Mouse (Mus musculus) heart, embryonic 13.5 days (tissue): ENCODE measurements around the gene Mylk. TPM values are rescaled to one million over a fixed set of nuclear protein-coding genes. Genes with fewer than 3 reads are reported as not detected.

Experiments used
- ATAC-seq: fragments of 200-750 bp; cut with Nextera tagmentation; 2 replicates; pipeline ENCODE4 v1.8.0; 2017; ENCODE audit warnings: moderate TSS enrichment; ENCODE audit not compliant: insufficient number of reproducible peaks, low FRiP score, low TSS enrichment; ENCODE audit errors: extremely low read depth
- H3K27ac ChIP-seq: fragments of 300-500 bp; sonication (generic); replicated peaks from 2 replicates; pipeline ENCODE4 v1.5.1; 2015; ENCODE audit warnings: moderate library complexity, mild to moderate bottlenecking, inconsistent platforms
- H3K27me3 ChIP-seq: fragments of 300-500 bp; sonication (generic); replicated peaks from 2 replicates; pipeline ENCODE4 v1.6.1; 2015; ENCODE audit warnings: mild to moderate bottlenecking, inconsistent platforms
- H3K36me3 ChIP-seq: fragments of 300-500 bp; sonication (generic); 2 replicates; pipeline ENCODE4 v1.6.1; 2015; ENCODE audit warnings: mild to moderate bottlenecking, inconsistent platforms
- H3K4me1 ChIP-seq: fragments of 300-500 bp; sonication (generic); 2 replicates; pipeline ENCODE4 v1.6.1; 2015; ENCODE audit warnings: inconsistent platforms
- H3K4me2 ChIP-seq: fragments of 300-500 bp; sonication (generic); 2 replicates; pipeline ENCODE4 v1.6.1; 2015; ENCODE audit warnings: inconsistent platforms, mild to moderate bottlenecking, moderate library complexity
- H3K4me3 ChIP-seq: fragments of 300-500 bp; sonication (generic); 2 replicates; pipeline ENCODE4 v1.5.1; 2015; ENCODE audit warnings: moderate library complexity, mild to moderate bottlenecking, inconsistent platforms
- H3K9ac ChIP-seq: fragments of 300-500 bp; sonication (generic); 2 replicates; pipeline ENCODE4 v1.6.1; 2015; ENCODE audit warnings: inconsistent platforms, mild to moderate bottlenecking, moderate library complexity
- H3K9me3 ChIP-seq: fragments of 300-500 bp; sonication (generic); 2 replicates; pipeline ENCODE4 v1.6.1; 2016; ENCODE audit warnings: inconsistent platforms
- WGBS: fragments of 180-500 bp; shearing (Covaris S2); methylation state at CpG from one replicate; pipeline ENCODE4 v1.1.7; 2015; ENCODE audit warnings: mixed read lengths; 5-methylcytosine and 5-hydroxymethylcytosine counted together
- polyA plus RNA-seq: library from polyadenylated mRNA; unstranded; fragments of >200 nt; fragmentation: Nextera tagmentation; extraction: Ambion mirVana; gene quantifications from 2 replicates; pipeline ENCODE4 v1.2.1, GENCODE M21; 2015

The Mylk gene
- polyA plus RNA-seq, 1 experiment from 2014 or later: 9.1 TPM

DNA sequence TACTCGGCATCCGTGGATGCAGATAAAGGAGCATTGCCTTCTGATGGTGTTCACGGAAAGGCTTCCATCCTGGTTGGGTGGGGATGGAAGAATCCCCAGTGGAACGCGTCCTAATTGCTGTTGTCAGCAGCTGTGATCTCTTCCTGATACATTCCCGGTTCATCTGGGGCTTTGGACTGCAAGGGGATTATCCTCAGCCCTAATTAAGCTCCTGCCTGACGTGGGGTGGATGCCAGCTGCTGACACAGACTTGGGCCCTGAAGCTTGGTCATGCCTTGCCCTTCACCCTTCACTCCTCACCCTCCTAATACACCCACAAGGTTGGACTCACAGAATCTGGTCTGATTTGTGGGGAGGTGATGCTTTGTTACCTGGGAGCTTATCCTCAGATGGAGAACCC lies 109.1 kb downstream of the Mylk start:
- H3K27me3 ChIP-seq: no peaks in the 10 kb centered on the region
- H3K9ac ChIP-seq: no peak overlapping the region
- WGBS: 57% methylated on average over 7 of the region's 7 CpGs
- no peaks in the 10 kb centered on the region for H3K36me3 ChIP-seq
- H3K4me2 ChIP-seq: no peak overlapping the region
- no peaks in the 10 kb centered on the region for H3K4me1 ChIP-seq
- no peak for ATAC-seq
- no peaks in the 10 kb centered on the region for H3K9me3 ChIP-seq
- H3K4me3 ChIP-seq: no peak overlapping the region
- no peak overlapping the region for H3K27ac ChIP-seq

DNA sequence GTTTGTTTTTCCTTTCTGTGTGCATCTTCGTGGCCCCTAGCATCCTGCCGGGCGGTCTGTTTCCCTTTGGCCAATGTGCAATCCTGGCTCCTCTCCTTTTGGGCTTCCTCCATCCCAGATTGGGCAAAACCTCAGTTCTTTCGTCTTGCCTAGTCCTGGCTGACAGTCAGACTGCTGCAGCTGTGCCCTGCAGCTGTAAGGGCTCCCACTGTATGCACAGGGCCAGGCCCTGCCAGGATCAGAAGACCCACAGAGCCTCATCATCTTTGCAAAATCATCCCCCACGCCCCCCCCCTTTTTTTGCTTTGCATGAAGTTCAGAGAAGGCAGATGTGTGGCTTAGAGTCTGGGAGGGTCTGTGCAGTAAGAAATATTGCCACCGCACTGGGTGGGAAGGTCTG lies 110.1 kb downstream of the Mylk start:
- Histone ChIP-seq H3K9ac (no peak overlapping the region), H3K27ac (no peak overlapping the region), H3K4me1 (no peaks in the 10 kb centered on the region), H3K9me3 (no peaks in the 10 kb centered on the region), H3K27me3 (no peaks in the 10 kb centered on the region), H3K4me2 (no peak overlapping the region), H3K4me3 (no peak overlapping the region), H3K36me3 (no peaks in the 10 kb centered on the region)
- no peak for ATAC-seq
- WGBS: 68% methylated on average over 6 of the region's 6 CpGs

DNA sequence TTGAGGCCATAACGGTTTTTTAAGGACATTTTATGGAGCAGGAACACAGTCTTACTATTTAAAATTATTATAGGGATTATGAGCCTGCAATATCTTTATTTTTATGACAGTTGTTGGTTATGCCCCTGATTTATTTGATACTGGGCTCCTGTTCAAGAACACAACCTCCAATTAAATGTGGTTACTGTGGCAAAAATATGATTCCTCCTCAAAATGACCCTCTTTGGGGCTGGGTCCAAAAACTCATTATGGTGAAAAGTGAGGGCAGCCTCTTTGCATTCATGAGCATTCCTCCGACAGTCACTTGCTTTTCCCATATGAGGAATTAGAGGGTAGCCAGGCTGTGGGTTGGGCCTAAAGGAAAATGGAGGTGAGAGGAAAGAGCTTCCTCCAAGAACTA lies 110.7 kb downstream of the Mylk start:
- 76% methylated on average over 2 of the region's 2 CpGs for WGBS
- Histone ChIP-seq H3K36me3 (no peaks in the 10 kb centered on the region), H3K27me3 (no peaks in the 10 kb centered on the region), H3K9me3 (no peaks in the 10 kb centered on the region), H3K9ac (no peak overlapping the region), H3K4me3 (no peak overlapping the region), H3K27ac (no peak overlapping the region), H3K4me1 (no peaks in the 10 kb centered on the region), H3K4me2 (no peak overlapping the region)
- no peak for ATAC-seq

DNA sequence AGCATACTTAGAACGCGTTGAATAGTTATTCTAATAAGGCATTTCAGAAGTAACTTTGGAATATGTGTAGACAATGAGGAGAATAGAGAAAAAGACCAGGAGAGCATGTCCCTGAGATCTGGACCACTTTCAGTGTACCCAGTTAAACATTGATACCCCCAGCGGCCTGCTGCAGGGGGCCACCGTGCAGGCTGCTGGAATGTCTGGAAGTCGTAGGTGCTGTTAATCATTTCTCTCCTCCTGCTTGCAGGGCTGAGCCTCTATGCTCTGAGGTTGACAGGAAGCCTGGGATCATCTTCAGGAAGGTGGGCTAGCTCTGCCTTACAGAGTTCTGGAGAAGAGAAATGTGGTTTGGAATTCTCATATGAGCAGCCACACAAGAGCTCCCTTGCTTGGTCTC lies 112.6 kb downstream of the Mylk start:
- Histone ChIP-seq H3K4me1 (peaks cover 12% of the 10 kb centered on the region), H3K36me3 (no peaks in the 10 kb centered on the region), H3K4me2 (no peak overlapping the region), H3K9ac (no peak overlapping the region), H3K27ac (no peak overlapping the region), H3K27me3 (no peaks in the 10 kb centered on the region), H3K9me3 (no peaks in the 10 kb centered on the region), H3K4me3 (no peak overlapping the region)
- WGBS: 59% methylated on average over 5 of the region's 5 CpGs
- ATAC-seq: no peak

DNA sequence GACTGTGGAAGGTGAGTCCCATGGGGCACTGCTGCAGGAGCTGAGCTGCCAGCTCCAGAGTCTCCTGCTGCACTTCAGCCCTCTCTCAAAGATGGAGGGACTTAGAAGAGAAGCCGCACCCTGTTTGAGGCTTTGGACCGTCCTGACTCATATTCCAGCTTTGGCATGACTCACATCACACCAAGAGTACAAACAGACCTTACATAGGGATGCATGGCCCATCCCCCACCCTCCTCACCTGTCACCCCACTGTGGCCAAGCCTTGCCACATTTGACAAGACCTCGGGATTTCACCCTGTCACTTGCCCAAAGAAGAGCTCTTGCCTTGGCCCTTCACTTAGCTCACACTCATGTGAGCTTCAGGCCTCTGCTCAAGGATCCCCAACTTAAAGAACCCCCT lies 115.8 kb downstream of the Mylk start:
- 71% methylated on average over 3 of the region's 3 CpGs for WGBS
- no peak for ATAC-seq
- Histone ChIP-seq H3K27ac (no peak overlapping the region), H3K9me3 (no peaks in the 10 kb centered on the region), H3K4me2 (no peak overlapping the region), H3K9ac (no peak overlapping the region), H3K27me3 (no peaks in the 10 kb centered on the region), H3K4me3 (no peak overlapping the region), H3K36me3 (no peaks in the 10 kb centered on the region), H3K4me1 (peaks cover 16% of the 10 kb centered on the region)

DNA sequence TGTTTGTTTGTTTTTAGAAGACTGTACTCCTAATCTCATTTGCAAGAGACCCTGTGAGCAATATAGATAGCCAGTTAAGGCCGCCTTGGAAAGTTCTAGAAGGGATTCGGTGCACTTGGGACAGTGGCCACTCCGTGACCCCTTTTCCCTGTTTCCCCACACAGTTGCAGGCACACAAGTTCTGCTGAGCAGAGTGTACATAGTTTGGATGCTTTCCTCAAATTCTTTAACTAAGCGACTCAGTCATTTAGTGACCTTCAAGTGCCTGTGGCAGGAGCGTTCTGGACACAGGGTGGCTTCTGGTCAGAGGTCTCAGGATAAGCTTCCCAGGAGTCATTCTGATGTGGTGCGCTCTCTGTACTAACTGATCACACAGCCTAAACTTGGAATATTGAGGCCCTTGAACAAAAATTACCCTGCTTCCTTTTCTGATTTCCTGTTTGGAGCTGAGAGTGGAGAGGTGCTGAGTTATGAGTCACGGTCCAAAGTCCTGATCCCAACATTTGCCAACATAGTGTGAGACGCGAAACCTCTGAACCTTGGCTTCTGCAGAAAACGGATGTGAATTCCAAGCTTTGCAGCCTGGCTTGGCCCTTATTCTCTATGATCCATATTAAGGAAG lies 116.8 kb downstream of the Mylk start:
- 35% methylated on average over 10 of the region's 10 CpGs for WGBS
- no peaks in the 10 kb centered on the region for H3K9me3 ChIP-seq
- H3K4me3 ChIP-seq: no peak overlapping the region
- H3K36me3 ChIP-seq: no peaks in the 10 kb centered on the region
- H3K27me3 ChIP-seq: no peaks in the 10 kb centered on the region
- H3K9ac ChIP-seq: no peak overlapping the region
- ATAC-seq: no peak
- peak overlapping the region; percentile 39 for H3K27ac ChIP-seq
- H3K4me2 ChIP-seq: no peak overlapping the region
- H3K4me1 ChIP-seq: peaks cover 16% of the 10 kb centered on the region

DNA sequence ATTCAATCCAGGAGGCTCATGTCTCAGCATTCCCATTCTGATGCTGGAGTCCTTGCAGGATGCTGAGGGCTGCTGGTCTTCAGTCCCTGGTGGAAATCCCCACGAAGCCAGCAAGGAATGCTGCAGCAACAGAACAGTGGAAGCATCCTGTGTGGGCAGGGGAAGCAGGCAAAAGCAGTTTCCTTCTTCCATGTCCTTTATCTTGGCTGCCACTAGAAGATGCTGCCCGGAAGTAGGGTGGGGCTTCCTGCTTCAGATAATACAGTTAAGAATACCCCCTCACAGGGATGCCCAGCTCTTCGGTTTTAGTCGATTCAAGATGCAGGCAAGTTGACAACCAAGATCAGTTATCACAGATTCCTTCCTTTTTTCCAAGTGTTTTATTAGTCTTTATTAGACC lies 120.4 kb downstream of the Mylk start:
- ATAC-seq: no peak
- Histone ChIP-seq H3K27ac (no peak overlapping the region), H3K36me3 (no peaks in the 10 kb centered on the region), H3K27me3 (no peaks in the 10 kb centered on the region), H3K9ac (no peak overlapping the region), H3K4me3 (no peak overlapping the region), H3K9me3 (no peaks in the 10 kb centered on the region), H3K4me1 (peaks cover 16% of the 10 kb centered on the region), H3K4me2 (no peak overlapping the region)
- WGBS: 58% methylated on average over 4 of the region's 4 CpGs

DNA sequence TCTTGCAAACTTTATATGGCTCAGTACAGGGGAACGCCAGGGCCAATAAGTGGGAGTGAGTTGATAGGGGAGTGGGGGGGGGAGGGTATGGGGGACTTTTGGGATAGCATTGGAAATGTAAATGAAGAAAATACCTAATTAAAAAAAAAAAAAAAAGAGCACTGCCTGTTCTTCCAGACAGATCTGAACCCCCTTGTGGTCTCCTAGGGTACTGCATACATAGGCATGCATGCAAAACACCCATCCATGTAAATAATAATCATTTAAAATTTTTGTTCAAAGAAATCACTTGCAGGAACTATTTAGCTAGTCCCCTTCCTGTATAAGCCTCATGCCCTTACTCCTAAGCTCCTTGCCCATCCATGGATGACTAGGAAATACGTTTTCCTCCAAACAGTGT lies 122.2 kb downstream of the Mylk start:
- H3K4me3 ChIP-seq: no peak overlapping the region
- no peaks in the 10 kb centered on the region for H3K36me3 ChIP-seq
- H3K9me3 ChIP-seq: no peaks in the 10 kb centered on the region
- no peak for ATAC-seq
- WGBS: 92% methylated on average over 2 of the region's 2 CpGs
- H3K27me3 ChIP-seq: no peaks in the 10 kb centered on the region
- H3K4me2 ChIP-seq: no peak overlapping the region
- no peak overlapping the region for H3K27ac ChIP-seq
- H3K9ac ChIP-seq: no peak overlapping the region
- H3K4me1 ChIP-seq: peaks cover 7% of the 10 kb centered on the region

DNA sequence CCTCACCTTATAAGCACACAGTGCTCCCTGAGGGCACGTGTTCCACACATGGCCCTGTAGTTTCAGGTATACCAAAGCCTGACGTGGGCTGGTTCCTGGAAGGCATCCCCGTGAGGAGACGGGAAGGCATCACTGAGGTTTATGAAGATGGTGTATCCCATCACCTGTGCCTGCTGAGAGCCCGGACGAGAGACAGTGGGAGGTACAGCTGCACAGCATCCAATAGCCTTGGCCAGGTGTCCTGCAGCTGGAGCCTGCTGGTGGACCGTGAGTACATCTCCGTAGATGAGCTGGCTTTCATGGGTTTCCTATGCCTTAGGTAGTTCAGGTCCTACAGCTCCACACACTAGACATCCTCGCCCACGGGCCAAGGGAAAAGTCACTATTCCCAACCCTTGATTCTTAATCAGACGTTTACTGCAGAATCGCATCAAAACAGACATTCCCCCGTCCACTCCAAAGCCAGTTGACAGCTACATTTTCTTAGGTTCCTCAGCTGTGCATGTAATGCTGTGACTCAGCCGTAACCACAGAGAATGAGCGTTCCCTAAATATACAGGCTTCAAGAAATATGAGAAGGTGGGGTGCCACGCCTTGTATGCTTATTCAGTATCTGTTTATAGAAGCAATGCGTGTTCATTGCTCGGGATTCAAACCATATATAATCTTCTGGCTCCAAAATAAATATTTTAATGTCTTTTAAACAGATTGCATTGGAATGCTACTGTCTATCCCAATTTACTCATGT lies 135.2 kb downstream of the Mylk start:
- no peak overlapping the region for H3K4me3 ChIP-seq
- no peak overlapping the region for H3K27ac ChIP-seq
- 80% methylated on average over 18 of the region's 18 CpGs for WGBS
- no peak overlapping the region for H3K4me2 ChIP-seq
- no peak overlapping the region for H3K9ac ChIP-seq
- no peaks in the 10 kb centered on the region for H3K27me3 ChIP-seq
- no peaks in the 10 kb centered on the region for H3K9me3 ChIP-seq
- no peak for ATAC-seq
- no peaks in the 10 kb centered on the region for H3K36me3 ChIP-seq
- no peaks in the 10 kb centered on the region for H3K4me1 ChIP-seq

DNA sequence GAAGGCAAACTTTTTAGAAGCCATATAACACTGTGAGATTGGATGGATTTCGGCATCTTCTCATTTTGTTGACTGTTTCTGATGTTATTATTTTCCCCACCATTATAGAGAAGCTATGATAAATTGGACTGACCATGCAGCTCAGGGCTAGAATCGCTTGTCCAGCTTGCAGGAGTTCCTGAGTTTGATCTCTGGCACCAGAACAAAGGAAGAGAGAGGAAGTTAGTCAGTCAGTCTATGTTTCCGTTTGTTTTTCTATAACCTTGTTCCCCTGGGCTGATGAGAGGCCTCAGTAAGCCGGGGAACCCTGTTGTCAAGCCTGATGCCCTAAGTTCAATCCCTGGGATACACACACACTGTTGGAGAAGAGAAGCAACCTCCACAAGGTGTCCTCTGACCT lies 135.8 kb downstream of the Mylk start:
- WGBS: 52% methylated on average over 4 of the region's 4 CpGs
- ATAC-seq: no peak
- no peaks in the 10 kb centered on the region for H3K27me3 ChIP-seq
- no peak overlapping the region for H3K4me3 ChIP-seq
- no peak overlapping the region for H3K4me2 ChIP-seq
- no peak overlapping the region for H3K9ac ChIP-seq
- no peaks in the 10 kb centered on the region for H3K36me3 ChIP-seq
- no peaks in the 10 kb centered on the region for H3K4me1 ChIP-seq
- H3K27ac ChIP-seq: no peak overlapping the region
- no peaks in the 10 kb centered on the region for H3K9me3 ChIP-seq

DNA sequence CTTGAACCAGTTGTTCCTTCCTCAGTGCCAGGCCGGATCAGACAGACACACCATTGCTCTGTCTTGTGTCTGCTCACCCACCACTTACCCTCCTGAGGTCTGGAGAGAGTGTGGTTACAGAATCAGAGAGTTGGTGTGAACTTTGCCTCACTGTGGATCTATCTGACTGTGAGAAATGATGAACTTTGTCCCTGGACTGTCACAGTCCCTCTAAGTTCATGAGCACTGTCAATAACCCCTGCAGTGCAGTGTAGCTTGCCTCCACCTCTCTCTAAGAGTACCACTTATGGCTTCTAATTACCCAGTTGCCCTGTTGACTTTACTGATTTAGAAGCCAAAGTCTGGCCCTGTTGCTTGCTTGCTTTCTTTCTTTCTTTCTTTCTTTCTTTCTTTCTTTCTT lies 142.0 kb downstream of the Mylk start:
- no peak for ATAC-seq
- Histone ChIP-seq H3K9ac (no peak overlapping the region), H3K36me3 (no peaks in the 10 kb centered on the region), H3K4me1 (no peaks in the 10 kb centered on the region), H3K4me3 (no peak overlapping the region), H3K4me2 (no peak overlapping the region), H3K9me3 (no peaks in the 10 kb centered on the region), H3K27ac (no peak overlapping the region), H3K27me3 (no peaks in the 10 kb centered on the region)
- 85% methylated on average over 1 of the region's 1 CpGs for WGBS

DNA sequence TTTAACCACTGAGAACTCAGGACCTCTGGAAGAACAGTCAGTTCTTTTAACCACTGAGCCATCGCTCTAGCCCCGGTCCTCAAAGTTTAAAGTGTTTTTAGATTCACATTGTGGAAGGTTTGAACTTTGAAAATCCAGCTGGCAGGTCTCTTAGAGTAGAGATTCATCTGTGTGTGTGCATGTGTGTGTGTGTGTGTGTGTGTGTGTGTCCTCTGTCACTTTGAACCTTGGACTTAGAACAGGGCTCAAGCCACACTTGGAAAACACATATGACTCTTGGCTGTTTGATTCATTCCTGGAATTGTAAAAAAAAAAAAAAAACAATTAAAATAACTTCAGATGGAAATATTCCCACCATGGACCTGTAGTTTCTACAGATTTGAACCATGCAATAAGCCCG lies 149.0 kb downstream of the Mylk start:
- H3K9me3 ChIP-seq: no peaks in the 10 kb centered on the region

More for the DNA sequence above, 149.0 kb downstream of the Mylk start:
- Histone ChIP-seq H3K36me3 (no peaks in the 10 kb centered on the region), H3K27ac (no peak overlapping the region), H3K4me1 (peaks cover under 1% of the 10 kb centered on the region), H3K27me3 (no peaks in the 10 kb centered on the region), H3K9ac (no peak overlapping the region), H3K4me2 (no peak overlapping the region), H3K4me3 (no peak overlapping the region)
- ATAC-seq: no peak
- 81% methylated on average over 3 of the region's 3 CpGs for WGBS
